Mouse (Mus musculus): ENCODE data around the gene Trim11. TPM values are rescaled to one million over a fixed set of nuclear protein-coding genes. Genes with fewer than 3 reads are reported as not detected.

Gene Trim11
- total and polyA plus RNA-seq, 2 experiments from 2014 or later, result 26.0 to 36.8 TPM

- DNase-seq (ENCODE audit: low spot score), result no peak
- Histone ChIP-seq H3K27me3 (ENCODE audit: control insufficient read depth, insufficient read depth, low read length) (no peaks in the 10 kb centered on the region), H3K36me3 (replicated peaks; ENCODE audit: control insufficient read depth, insufficient read depth, low read length) (peaks cover 14% of the 10 kb centered on the region; the same call in 1 of the 2 replicates), H3K27ac (ENCODE audit: low read depth) (peak overlapping the region; percentile 84), H3K9me3 (replicated peaks; ENCODE audit: control insufficient read depth, low read length) (no peaks in the 10 kb centered on the region), H3K4me1 (ENCODE audit: control insufficient read depth, insufficient read depth) (peaks cover 55% of the 10 kb centered on the region), H3K4me2 (ENCODE audit: low read depth, low read length) (peak overlapping the region; percentile 64), H3K9ac (replicated peaks; ENCODE audit: low read depth, low read length) (no peak overlapping the region), H3K4me3 (ENCODE audit: low read depth, low read length) (peak overlapping the region; percentile 40; the same call in 1 of the 2 replicates)
- no peak for ATAC-seq (ENCODE audit: insufficient read depth, low read depth)
- WGBS, result 86% methylated on average over 21 of the region's 21 CpGs
- TF ChIP-seq EP300 (IDR thresholded peaks at IDR 0.05; ENCODE audit: low read depth) (no peak), CTCF (IDR thresholded peaks at IDR 0.05; ENCODE audit: low read depth) (no peak)
Observed at GRCm38 (mm10) chr11:59000635-59001034, 22.7 kb downstream of the Trim11 start.

GRCm38 (mm10) chr11:59002327-59003079 is 24.6 kb downstream of the Trim11 start:
- H3K4me1 ChIP-seq (ENCODE audit: control insufficient read depth, insufficient read depth), result peaks cover 36% of the 10 kb centered on the region
- no peaks in the 10 kb centered on the region for H3K27me3 ChIP-seq (ENCODE audit: control insufficient read depth, insufficient read depth, low read length)
- H3K36me3 ChIP-seq (replicated peaks; ENCODE audit: control insufficient read depth, insufficient read depth, low read length), result no peaks in the 10 kb centered on the region
- no peaks in the 10 kb centered on the region for H3K9me3 ChIP-seq (replicated peaks; ENCODE audit: control insufficient read depth, low read length)
- H3K4me3 ChIP-seq (ENCODE audit: low read depth, low read length), result peak overlapping the region; percentile 39
- peak overlapping the region; percentile 94 for H3K27ac ChIP-seq (ENCODE audit: low read depth)
- H3K4me2 ChIP-seq (ENCODE audit: low read depth, low read length), result peak overlapping the region; percentile 64
- peak; percentile 46 for TF ChIP-seq EP300 (IDR thresholded peaks at IDR 0.05; ENCODE audit: low read depth)
- no peak for TF ChIP-seq CTCF (IDR thresholded peaks at IDR 0.05; ENCODE audit: low read depth)
- H3K9ac ChIP-seq (replicated peaks; ENCODE audit: low read depth, low read length), result peak overlapping the region; percentile 63
- ATAC-seq (ENCODE audit: insufficient read depth, low read depth) (peak; percentile 86), DNase-seq (ENCODE audit: low spot score) (peak; percentile 80)
- WGBS, result 30% methylated on average over 7 of the region's 7 CpGs

GRCm38 (mm10) chr11:59015052-59015451 is 37.2 kb downstream of the Trim11 start:
- H3K36me3 ChIP-seq (replicated peaks; ENCODE audit: control insufficient read depth, insufficient read depth, low read length), result peaks cover 32% of the 10 kb centered on the region
- no peak overlapping the region for H3K9ac ChIP-seq (replicated peaks; ENCODE audit: low read depth, low read length)
- TF ChIP-seq CTCF (IDR thresholded peaks at IDR 0.05; ENCODE audit: low read depth) (peak; percentile 53), EP300 (IDR thresholded peaks at IDR 0.05; ENCODE audit: low read depth) (no peak)
- H3K4me3 ChIP-seq (ENCODE audit: low read depth, low read length), result no peak overlapping the region
- no peaks in the 10 kb centered on the region for H3K9me3 ChIP-seq (replicated peaks; ENCODE audit: control insufficient read depth, low read length)
- 46% methylated on average over 9 of the region's 9 CpGs for WGBS
- no peaks in the 10 kb centered on the region for H3K27me3 ChIP-seq (ENCODE audit: control insufficient read depth, insufficient read depth, low read length)
- DNase-seq (ENCODE audit: low spot score) (no peak), ATAC-seq (ENCODE audit: insufficient read depth, low read depth) (peak; percentile 13; the same call in 1 of the 2 replicates)
- H3K4me1 ChIP-seq (ENCODE audit: control insufficient read depth, insufficient read depth), result 0 out of 2 replicates have a peak, but pooled peaks cover 5% of the 10 kb centered on the region
- H3K4me2 ChIP-seq (ENCODE audit: low read depth, low read length), result no peak overlapping the region
- no peak overlapping the region for H3K27ac ChIP-seq (ENCODE audit: low read depth)

GRCm38 (mm10) chr11:59026411-59026810 is 48.5 kb downstream of the Trim11 start:
- Histone ChIP-seq H3K27me3 (ENCODE audit: control insufficient read depth, insufficient read depth, low read length) (no peaks in the 10 kb centered on the region), H3K27ac (ENCODE audit: low read depth) (no peak overlapping the region), H3K4me3 (ENCODE audit: low read depth, low read length) (no peak overlapping the region), H3K4me1 (ENCODE audit: control insufficient read depth, insufficient read depth) (no peaks in the 10 kb centered on the region), H3K36me3 (replicated peaks; ENCODE audit: control insufficient read depth, insufficient read depth, low read length) (peaks cover 88% of the 10 kb centered on the region), H3K9me3 (replicated peaks; ENCODE audit: control insufficient read depth, low read length) (no peaks in the 10 kb centered on the region), H3K9ac (replicated peaks; ENCODE audit: low read depth, low read length) (no peak overlapping the region), H3K4me2 (ENCODE audit: low read depth, low read length) (no peak overlapping the region)
- no peak for DNase-seq (ENCODE audit: low spot score)
- TF ChIP-seq CTCF (IDR thresholded peaks at IDR 0.05; ENCODE audit: low read depth) (no peak), EP300 (IDR thresholded peaks at IDR 0.05; ENCODE audit: low read depth) (no peak)
- 71% methylated on average over 6 of the region's 6 CpGs for WGBS
- no peak for ATAC-seq (ENCODE audit: insufficient read depth, low read depth)

GRCm38 (mm10) chr11:59029003-59029402 is 51.1 kb downstream of the Trim11 start:
- Histone ChIP-seq H3K27me3 (ENCODE audit: control insufficient read depth, insufficient read depth, low read length) (no peaks in the 10 kb centered on the region), H3K4me3 (ENCODE audit: low read depth, low read length) (no peak overlapping the region), H3K4me2 (ENCODE audit: low read depth, low read length) (no peak overlapping the region), H3K9me3 (replicated peaks; ENCODE audit: control insufficient read depth, low read length) (no peaks in the 10 kb centered on the region), H3K4me1 (ENCODE audit: control insufficient read depth, insufficient read depth) (no peaks in the 10 kb centered on the region), H3K36me3 (replicated peaks; ENCODE audit: control insufficient read depth, insufficient read depth, low read length) (peaks cover 98% of the 10 kb centered on the region), H3K9ac (replicated peaks; ENCODE audit: low read depth, low read length) (no peak overlapping the region), H3K27ac (ENCODE audit: low read depth) (no peak overlapping the region)
- no peak for DNase-seq (ENCODE audit: low spot score)
- 85% methylated on average over 13 of the region's 13 CpGs for WGBS
- TF ChIP-seq CTCF (IDR thresholded peaks at IDR 0.05; ENCODE audit: low read depth) (no peak; the same call in 1 of the 2 replicates), EP300 (IDR thresholded peaks at IDR 0.05; ENCODE audit: low read depth) (no peak)
- no peak for ATAC-seq (ENCODE audit: insufficient read depth, low read depth)

Small RNAs within 50 kb of the gene (microRNA-seq; reads per million reads assigned to microRNA genes)
- gene Gm44313, result not detected

Other genes with a start within 250 kb of the Trim11 start
- not detected in 2 replicates for gene Olfr317, start 238.9 kb upstream of the Trim11 start, total RNA-seq (2014; rRNA removed; ENCODE audit: low replicate concordance)
- not detected in 2 replicates for gene Olfr317, start 238.9 kb upstream of the Trim11 start, polyA plus RNA-seq (2015; fragmentation: Nextera tagmentation; extraction: Ambion mirVana)
- gene Olfr316, start 225.4 kb upstream of the Trim11 start, total RNA-seq (2014; rRNA removed; ENCODE audit: low replicate concordance), result not detected in 2 replicates
- not detected in 2 replicates for gene Olfr316, start 225.4 kb upstream of the Trim11 start, polyA plus RNA-seq (2015; fragmentation: Nextera tagmentation; extraction: Ambion mirVana)
- not detected in 2 replicates for gene Olfr315, start 204.9 kb upstream of the Trim11 start, total RNA-seq (2014; rRNA removed; ENCODE audit: low replicate concordance)
- not detected in 2 replicates for gene Olfr315, start 204.9 kb upstream of the Trim11 start, polyA plus RNA-seq (2015; fragmentation: Nextera tagmentation; extraction: Ambion mirVana)
- not detected in 2 replicates for gene Olfr314, start 195.1 kb upstream of the Trim11 start, total RNA-seq (2014; rRNA removed; ENCODE audit: low replicate concordance)
- not detected in 2 replicates for gene Olfr314, start 195.1 kb upstream of the Trim11 start, polyA plus RNA-seq (2015; fragmentation: Nextera tagmentation; extraction: Ambion mirVana)
- gene Fam183b, start 176.1 kb upstream of the Trim11 start, total RNA-seq (2014; rRNA removed; ENCODE audit: low replicate concordance), result not detected in 2 replicates
- gene Fam183b, start 176.1 kb upstream of the Trim11 start, polyA plus RNA-seq (2015; fragmentation: Nextera tagmentation; extraction: Ambion mirVana), result 0.87 and 1.9 TPM in 2 replicates
- gene Olfr313, start 163.1 kb upstream of the Trim11 start, total RNA-seq (2014; rRNA removed; ENCODE audit: low replicate concordance), result 0.12 TPM in 1 of 2 replicates, not detected in the other
- gene Olfr313, start 163.1 kb upstream of the Trim11 start, polyA plus RNA-seq (2015; fragmentation: Nextera tagmentation; extraction: Ambion mirVana), result 0.04 TPM in 1 of 2 replicates, not detected in the other
- 0.35 TPM in 1 of 2 replicates, not detected in the other for gene Olfr312, start 148.9 kb upstream of the Trim11 start, total RNA-seq (2014; rRNA removed; ENCODE audit: low replicate concordance)
- 0.05 TPM in 1 of 2 replicates, not detected in the other for gene Olfr312, start 148.9 kb upstream of the Trim11 start, polyA plus RNA-seq (2015; fragmentation: Nextera tagmentation; extraction: Ambion mirVana)
- not detected in 2 replicates for gene Olfr311, start 138.8 kb upstream of the Trim11 start, total RNA-seq (2014; rRNA removed; ENCODE audit: low replicate concordance)
- 0.07 TPM in 1 of 2 replicates, not detected in the other for gene Olfr311, start 138.8 kb upstream of the Trim11 start, polyA plus RNA-seq (2015; fragmentation: Nextera tagmentation; extraction: Ambion mirVana)
- 2.5 and 2.7 TPM in 2 replicates for gene Gm12258, start 130.9 kb upstream of the Trim11 start, total RNA-seq (2014; rRNA removed; ENCODE audit: low replicate concordance)
- 2.1 and 2.7 TPM in 2 replicates for gene Gm12258, start 130.9 kb upstream of the Trim11 start, polyA plus RNA-seq (2015; fragmentation: Nextera tagmentation; extraction: Ambion mirVana)
- gene 2810021J22Rik, start 110.9 kb upstream of the Trim11 start, total RNA-seq (2014; rRNA removed; ENCODE audit: low replicate concordance), result 1.4 and 1.5 TPM in 2 replicates
- 2.2 and 3.4 TPM in 2 replicates for gene 2810021J22Rik, start 110.9 kb upstream of the Trim11 start, polyA plus RNA-seq (2015; fragmentation: Nextera tagmentation; extraction: Ambion mirVana)
- gene Zfp39, start 73.9 kb upstream of the Trim11 start, total RNA-seq (2014; rRNA removed; ENCODE audit: low replicate concordance), result 4.1 and 6.6 TPM in 2 replicates
- gene Zfp39, start 73.9 kb upstream of the Trim11 start, polyA plus RNA-seq (2015; fragmentation: Nextera tagmentation; extraction: Ambion mirVana), result 2.2 TPM in 2 replicates
- not detected in 2 replicates for gene Btnl10, start 60.2 kb upstream of the Trim11 start, total RNA-seq (2014; rRNA removed; ENCODE audit: low replicate concordance)
- gene Btnl10, start 60.2 kb upstream of the Trim11 start, polyA plus RNA-seq (2015; fragmentation: Nextera tagmentation; extraction: Ambion mirVana), result 0.07 TPM in 1 of 2 replicates, not detected in the other
- gene Rnf187, start 39.2 kb upstream of the Trim11 start, total RNA-seq (2014; rRNA removed; ENCODE audit: low replicate concordance), result 301 and 362 TPM in 2 replicates
- 145 and 147 TPM in 2 replicates for gene Rnf187, start 39.2 kb upstream of the Trim11 start, polyA plus RNA-seq (2015; fragmentation: Nextera tagmentation; extraction: Ambion mirVana)
- gene Hist3h2ba, start 29.2 kb upstream of the Trim11 start, total RNA-seq (2014; rRNA removed; ENCODE audit: low replicate concordance), result 26.3 and 44.3 TPM in 2 replicates
- gene Hist3h2ba, start 29.2 kb upstream of the Trim11 start, polyA plus RNA-seq (2015; fragmentation: Nextera tagmentation; extraction: Ambion mirVana), result 7.0 and 8.2 TPM in 2 replicates
- gene Hist3h2a, start 23.4 kb upstream of the Trim11 start, total RNA-seq (2014; rRNA removed; ENCODE audit: low replicate concordance), result 90.4 and 94.8 TPM in 2 replicates
- 43.1 and 63.4 TPM in 2 replicates for gene Hist3h2a, start 23.4 kb upstream of the Trim11 start, polyA plus RNA-seq (2015; fragmentation: Nextera tagmentation; extraction: Ambion mirVana)
- 0.62 TPM in 1 of 2 replicates, not detected in the other for gene Trim17, start 23.4 kb upstream of the Trim11 start, total RNA-seq (2014; rRNA removed; ENCODE audit: low replicate concordance)
- 0.26 and 0.33 TPM in 2 replicates for gene Trim17, start 23.4 kb upstream of the Trim11 start, polyA plus RNA-seq (2015; fragmentation: Nextera tagmentation; extraction: Ambion mirVana)
- gene Obscn, start 158.3 kb downstream of the Trim11 start, total RNA-seq (2014; rRNA removed; ENCODE audit: low replicate concordance), result 225 and 245 TPM in 2 replicates
- gene Obscn, start 158.3 kb downstream of the Trim11 start, polyA plus RNA-seq (2015; fragmentation: Nextera tagmentation; extraction: Ambion mirVana), result 106 and 107 TPM in 2 replicates
- 10.2 and 12.4 TPM in 2 replicates for gene Iba57, start 185.6 kb downstream of the Trim11 start, total RNA-seq (2014; rRNA removed; ENCODE audit: low replicate concordance)
- 10.7 and 11.0 TPM in 2 replicates for gene Iba57, start 185.6 kb downstream of the Trim11 start, polyA plus RNA-seq (2015; fragmentation: Nextera tagmentation; extraction: Ambion mirVana)
- gene Gjc2, start 205.1 kb downstream of the Trim11 start, total RNA-seq (2014; rRNA removed; ENCODE audit: low replicate concordance), result 0.08 and 0.12 TPM in 2 replicates
- gene Gjc2, start 205.1 kb downstream of the Trim11 start, polyA plus RNA-seq (2015; fragmentation: Nextera tagmentation; extraction: Ambion mirVana), result 0.63 and 0.75 TPM in 2 replicates
- gene Guk1, start 214.1 kb downstream of the Trim11 start, total RNA-seq (2014; rRNA removed; ENCODE audit: low replicate concordance), result 47.5 and 60.3 TPM in 2 replicates
- 138 and 146 TPM in 2 replicates for gene Guk1, start 214.1 kb downstream of the Trim11 start, polyA plus RNA-seq (2015; fragmentation: Nextera tagmentation; extraction: Ambion mirVana)
- 174 and 187 TPM in 2 replicates for gene Mrpl55, start 224.4 kb downstream of the Trim11 start, total RNA-seq (2014; rRNA removed; ENCODE audit: low replicate concordance)
- 196 and 199 TPM in 2 replicates for gene Mrpl55, start 224.4 kb downstream of the Trim11 start, polyA plus RNA-seq (2015; fragmentation: Nextera tagmentation; extraction: Ambion mirVana)
- gene 2310033P09Rik, start 230.2 kb downstream of the Trim11 start, total RNA-seq (2014; rRNA removed; ENCODE audit: low replicate concordance), result 1.6 TPM in 1 of 2 replicates, not detected in the other
- 19.9 and 21.4 TPM in 2 replicates for gene 2310033P09Rik, start 230.2 kb downstream of the Trim11 start, polyA plus RNA-seq (2015; fragmentation: Nextera tagmentation; extraction: Ambion mirVana)

Measured in heart, postnatal 0 days (tissue).